Mouse (Mus musculus): Measurements from ENCODE around the gene Ogdh. TPM values are rescaled to one million over a fixed set of nuclear protein-coding genes. Genes with fewer than 3 reads are reported as not detected.
A peak's percentile ranks its signal among the peaks of the same experiment; 100 is the strongest.

Ogdh gene
- total RNA-seq, 2 experiments from 2014 or later = 218 to 220 TPM

GRCm38 (mm10) chr11:6296077-6296476, 4.6 kb downstream of the Ogdh start:
- no peak for DNase-seq

- no peak for DNase-seq
These were observed 8.0 kb downstream of the Ogdh start for GRCm38 (mm10) chr11:6299435-6299834.

- DNase-seq = no peak
These were observed 11.4 kb downstream of the Ogdh start for GRCm38 (mm10) chr11:6302793-6303192.

- DNase-seq = no peak
These were observed 14.6 kb downstream of the Ogdh start for GRCm38 (mm10) chr11:6305943-6306430.

GRCm38 (mm10) chr11:6308181-6308580, 16.7 kb downstream of the Ogdh start:
- no peak for DNase-seq

GRCm38 (mm10) chr11:6313874-6314406, 22.5 kb downstream of the Ogdh start:
- no peak for DNase-seq

DNA sequence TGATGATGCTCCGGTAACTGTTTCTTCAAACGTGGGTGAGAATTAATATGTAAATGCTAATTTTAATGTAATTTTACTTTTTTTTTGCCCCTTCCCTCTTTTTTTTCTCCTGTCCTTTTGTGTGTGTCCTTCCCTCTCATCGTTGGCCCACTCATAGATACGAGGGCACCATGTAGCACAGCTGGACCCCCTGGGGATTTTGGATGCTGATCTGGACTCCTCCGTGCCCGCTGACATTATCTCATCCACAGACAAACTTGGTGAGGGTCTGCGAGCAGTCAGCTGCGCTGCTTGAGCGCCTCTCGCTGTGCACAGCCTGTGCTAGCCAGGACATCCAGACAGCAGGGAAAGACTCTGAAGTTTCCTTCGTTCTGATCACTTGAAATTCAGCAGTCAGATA, 25.4 kb downstream of the Ogdh start:
- no peak for DNase-seq

DNA sequence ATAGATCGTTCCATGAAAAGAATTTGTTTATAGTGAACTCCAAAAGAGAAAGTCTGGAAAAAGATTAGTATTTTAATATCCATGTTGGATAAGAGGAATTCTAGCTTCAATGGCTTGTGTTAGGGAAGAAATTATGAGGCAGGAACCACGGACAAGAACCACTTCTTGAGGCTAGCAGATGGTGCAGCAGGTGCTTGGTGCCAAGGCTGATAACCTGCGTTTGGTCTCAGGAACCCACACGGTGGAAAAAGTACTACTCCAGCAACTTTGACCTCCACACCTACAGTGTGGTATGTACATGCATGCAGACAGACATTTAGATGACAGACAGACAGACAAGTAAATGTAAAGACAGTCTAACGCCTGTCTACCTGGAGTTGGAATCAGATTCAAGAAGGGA, 27.1 kb downstream of the Ogdh start:
- no peak for DNase-seq

- DNase-seq = no peak
These were observed 27.9 kb downstream of the Ogdh start for GRCm38 (mm10) chr11:6319374-6319773.

GRCm38 (mm10) chr11:6322086-6322485, 30.7 kb downstream of the Ogdh start:
- no peak for DNase-seq

- no peak for DNase-seq
These were observed 31.9 kb downstream of the Ogdh start for GRCm38 (mm10) chr11:6323348-6323747.

DNA sequence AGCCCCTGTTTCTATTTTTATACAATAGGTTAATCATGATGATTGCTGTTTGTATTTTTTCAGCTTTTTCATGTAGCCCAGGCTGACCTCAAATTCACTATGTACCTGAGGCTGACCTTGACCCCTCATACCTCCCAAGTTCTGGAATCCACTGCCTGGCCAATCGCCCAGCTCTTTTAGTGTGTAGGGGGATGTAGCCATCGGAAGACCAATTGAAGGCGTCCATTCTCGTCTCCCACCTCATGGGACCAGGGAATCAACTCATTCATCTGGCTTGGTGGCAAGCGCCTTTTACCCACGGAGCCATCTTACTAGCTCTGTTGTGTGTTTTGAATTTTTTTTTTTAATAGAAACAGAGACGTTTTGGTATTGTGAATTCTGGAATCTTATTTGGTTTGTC, 39.8 kb downstream of the Ogdh start:
- DNase-seq = no peak

DNA sequence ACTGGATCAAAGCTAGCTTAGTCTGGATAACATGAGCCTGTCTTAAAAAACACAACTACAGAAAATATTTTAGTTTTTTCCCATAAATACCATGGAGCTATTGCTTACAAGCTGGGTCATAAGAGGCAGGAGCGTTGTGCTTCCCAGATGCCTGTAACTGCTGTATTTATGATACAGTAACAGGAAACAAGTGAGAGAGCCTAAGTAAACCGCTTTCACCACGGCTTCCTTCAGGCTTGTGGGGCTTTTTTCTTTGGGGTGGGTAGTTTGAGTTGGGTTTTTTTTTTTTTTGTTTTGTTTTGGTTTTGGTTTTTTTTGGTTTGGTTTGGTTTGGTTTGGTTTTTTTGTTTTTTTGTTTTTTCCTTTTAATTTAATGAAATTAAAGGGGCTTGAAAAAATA, 41.2 kb downstream of the Ogdh start:
- no peak for DNase-seq

DNA sequence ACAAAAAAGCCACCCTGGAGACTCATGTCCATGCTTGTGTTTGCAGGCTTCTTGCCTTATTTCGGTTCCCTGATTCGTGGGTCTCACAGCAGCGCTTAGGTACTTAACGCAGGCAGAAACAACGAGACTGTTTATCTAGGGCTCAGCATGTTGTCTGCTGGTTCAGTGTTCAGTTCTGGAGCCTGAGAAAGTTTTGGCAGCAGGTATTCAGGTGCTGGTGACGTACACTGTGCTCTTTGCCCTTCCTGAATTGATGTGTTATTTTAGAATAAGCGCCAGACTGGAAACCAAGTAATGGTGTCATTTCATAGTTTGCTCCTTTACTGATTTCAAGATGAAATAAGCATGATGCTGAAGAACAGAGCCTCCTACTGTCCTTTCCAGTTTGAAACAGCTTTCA, 42.0 kb downstream of the Ogdh start:
- no peak for DNase-seq

- DNase-seq = no peak
These were observed 43.9 kb downstream of the Ogdh start for GRCm38 (mm10) chr11:6335321-6335720.

DNA sequence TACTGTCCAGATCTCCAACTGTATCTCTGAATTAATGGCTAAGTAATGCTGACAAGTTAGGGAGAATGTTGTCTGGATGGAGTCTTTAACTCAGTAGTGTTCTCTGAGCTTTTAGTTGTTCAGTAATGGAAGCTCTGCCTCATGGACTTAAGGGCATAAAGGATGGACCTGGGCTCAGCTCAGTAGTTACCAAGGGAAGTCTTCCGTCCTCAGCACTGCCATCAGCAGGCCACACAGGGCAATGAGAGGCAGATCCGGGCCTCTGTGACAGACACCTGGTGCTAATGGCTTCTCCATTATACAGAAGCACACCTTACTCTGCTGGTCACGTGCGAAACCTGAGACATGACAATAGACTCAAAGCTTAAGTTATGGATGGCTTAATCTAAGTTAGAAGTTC, 45.3 kb downstream of the Ogdh start:
- no peak for DNase-seq

DNA sequence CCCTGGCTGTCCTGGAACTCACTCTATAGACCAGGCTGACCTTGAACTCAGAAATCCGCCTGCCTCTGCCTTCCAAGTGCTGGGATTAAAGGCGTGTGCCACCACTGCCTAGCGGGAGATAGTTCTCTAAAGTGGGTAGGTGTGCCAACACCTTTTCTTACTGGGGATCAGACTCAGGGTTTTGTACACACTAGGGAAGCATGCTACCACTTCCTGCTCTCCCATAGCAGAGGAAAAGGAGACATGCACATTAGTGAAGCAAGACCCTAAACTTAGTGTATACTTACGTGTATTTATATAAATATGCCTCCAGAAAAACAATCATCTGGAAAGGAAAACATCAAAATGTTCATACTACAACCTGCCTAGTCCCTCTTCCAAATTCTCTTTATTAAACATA, 54.5 kb downstream of the Ogdh start:
- no peak for DNase-seq

DNA sequence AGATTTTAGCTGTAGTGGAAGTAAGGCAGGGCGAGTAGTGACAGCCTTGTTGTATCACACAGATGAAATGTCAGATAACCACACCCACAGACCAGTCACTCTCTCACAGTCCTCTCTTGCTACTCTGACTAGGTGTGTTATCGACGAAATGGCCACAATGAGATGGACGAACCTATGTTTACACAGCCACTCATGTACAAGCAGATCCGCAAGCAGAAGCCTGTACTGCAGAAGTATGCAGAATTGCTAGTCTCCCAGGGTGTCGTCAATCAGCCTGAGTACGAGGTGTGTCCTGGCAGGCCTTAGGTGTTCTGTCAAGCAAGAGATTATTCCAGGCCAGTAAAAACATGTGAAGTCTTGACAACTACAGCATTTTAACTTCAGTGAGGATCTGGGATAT, 55.5 kb downstream of the Ogdh start:
- DNase-seq = no peak

- DNase-seq = no peak
These were observed 57.3 kb downstream of the Ogdh start for GRCm38 (mm10) chr11:6348681-6349200.

DNA sequence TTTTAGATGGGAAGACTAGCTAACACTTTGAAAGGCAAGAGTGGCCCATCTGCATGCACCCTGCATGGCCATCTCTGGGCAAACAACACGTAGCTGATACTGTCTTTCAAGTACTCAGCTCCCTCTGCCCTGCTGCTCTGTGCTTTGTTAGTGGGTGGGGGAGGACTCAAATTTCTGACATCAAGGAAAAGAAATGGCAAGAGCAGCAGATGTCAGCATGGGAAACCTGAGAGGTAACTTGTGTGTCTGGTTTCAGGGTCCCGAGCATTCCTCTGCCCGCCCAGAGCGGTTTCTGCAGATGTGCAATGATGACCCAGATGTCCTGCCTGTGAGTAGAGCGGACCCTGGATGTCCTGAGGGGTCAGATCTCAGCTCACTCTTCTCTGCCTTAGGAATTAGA, 58.2 kb downstream of the Ogdh start:
- DNase-seq = no peak

DNA sequence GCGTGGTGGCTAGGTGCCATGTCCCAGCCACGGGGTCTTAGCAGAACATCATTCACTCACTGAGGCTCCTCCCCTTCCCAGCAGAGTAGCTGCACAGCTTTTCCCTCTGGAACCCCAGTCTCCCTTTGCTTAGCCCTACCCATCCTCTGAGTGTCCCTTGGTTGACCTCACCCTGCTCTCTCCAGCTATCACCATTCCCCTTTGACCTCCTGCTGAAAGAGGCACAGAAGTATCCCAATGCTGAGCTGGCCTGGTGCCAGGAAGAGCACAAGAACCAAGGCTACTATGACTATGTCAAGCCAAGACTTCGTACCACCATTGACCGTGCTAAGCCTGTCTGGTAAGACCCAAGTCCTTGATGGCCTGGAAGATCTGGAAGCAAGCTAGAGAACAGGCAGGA, 63.7 kb downstream of the Ogdh start:
- DNase-seq = no peak

- DNase-seq = no peak
These were observed 73.3 kb downstream of the Ogdh start for GRCm38 (mm10) chr11:6364581-6365275.

GRCm38 (mm10) chr11:6365885-6366284, 74.5 kb downstream of the Ogdh start:
- DNase-seq = peak; percentile 29 to 35

GRCm38 (mm10) chr11:6366434-6366833, 75.0 kb downstream of the Ogdh start:
- no peak for DNase-seq

Measured in layer of hippocampus, postnatal 36 days (tissue).